Mouse (Mus musculus): ENCODE measurements around the gene Slc25a54. TPM values are rescaled to one million over a fixed set of nuclear protein-coding genes. Genes with fewer than 3 reads are reported as not detected.

Slc25a54 gene
- polyA plus RNA-seq, 1 experiment from 2014 or later = not detected

DNA sequence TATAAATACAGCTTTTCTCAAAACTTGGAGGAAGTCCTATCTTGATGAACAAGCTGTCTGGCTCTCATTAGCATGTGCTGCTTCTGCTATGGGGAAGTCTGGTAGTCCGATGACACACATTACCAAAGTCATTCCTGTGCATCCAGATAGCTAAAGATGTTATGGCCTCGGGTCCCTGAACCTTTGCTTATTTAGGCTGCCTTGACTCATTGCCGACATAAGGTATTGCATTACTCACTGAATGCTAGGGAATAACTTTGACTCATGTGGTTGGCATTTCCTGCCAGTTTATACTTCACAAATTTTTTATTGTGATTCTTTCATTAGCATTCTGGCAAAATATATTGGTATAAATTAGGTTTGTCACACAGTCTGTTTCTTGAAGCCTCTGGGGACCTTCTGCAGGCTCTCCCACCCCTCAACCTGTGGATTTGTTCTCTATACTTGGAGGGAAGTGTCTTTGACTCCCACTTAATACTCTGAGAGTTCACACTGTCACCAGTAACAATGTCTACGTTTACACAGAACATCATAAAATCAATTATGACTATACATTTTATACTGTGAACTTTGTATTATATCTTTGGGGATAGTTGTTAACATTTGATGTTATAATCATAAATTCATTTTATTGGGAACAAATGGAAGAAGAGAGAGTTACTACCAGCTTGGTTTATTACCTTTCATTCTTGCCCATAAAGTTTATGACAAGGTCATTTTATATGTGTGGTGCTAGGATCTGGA is 75.8 kb downstream of the Slc25a54 start:
- H3K27me3 ChIP-seq = no peaks in the 10 kb centered on the region
- ATAC-seq = peak; percentile 98
- peak; percentile 91 for DNase-seq (ENCODE audit: low read depth, low spot score)
- no peak for TF ChIP-seq CTCF (IDR thresholded peaks at IDR 0.05)
- ChIA-PET POLR2A (no interaction called here), CTCF (interaction anchor here (1.0 to 1.8 kb wide), 4 partner anchors 10 to 33 kb away, joined by 3 to 6 read pairs (median 4); partner anchors contain the start of gene Slc25a24)
- in situ Hi-C loops (cut with MboI; ENCODE audit: low pct_unique_long_range_greater_than_20kb) = no loop called here

DNA sequence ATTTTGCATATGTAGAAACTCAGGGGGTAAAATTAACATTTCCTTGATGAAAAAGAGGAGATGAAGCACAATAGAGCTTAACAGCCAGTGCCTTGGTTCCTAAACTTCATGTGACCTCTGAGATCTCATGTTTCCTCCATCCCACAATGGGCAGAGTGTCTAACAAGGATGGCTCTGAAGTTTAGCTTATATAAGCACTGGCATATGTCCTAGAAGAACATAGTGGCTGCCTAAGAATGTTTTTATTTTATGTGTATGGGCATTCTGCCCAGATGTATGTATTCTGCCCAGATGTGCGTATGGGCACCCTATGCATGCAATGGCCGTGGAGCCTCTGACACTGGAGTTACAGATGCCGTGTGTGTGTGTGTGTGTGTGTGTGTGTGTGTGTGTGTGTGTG is 77.2 kb downstream of the Slc25a54 start:
- in situ Hi-C loops (cut with MboI; ENCODE audit: low pct_unique_long_range_greater_than_20kb) = no loop called here
- ChIA-PET CTCF (interaction anchor here (0.6 to 1.2 kb wide), 2 partner anchors 147 to 332 kb away, joined by 3 read pairs; no protein-coding TSS in a partner anchor), POLR2A (interaction anchor here (0.6 kb wide), 1 partner anchor 331 kb away, joined by 3 read pairs; no protein-coding TSS in a partner anchor)
- ATAC-seq (no peak), DNase-seq (ENCODE audit: low read depth, low spot score) (no peak)
- no peak for TF ChIP-seq CTCF (IDR thresholded peaks at IDR 0.05)
- H3K27me3 ChIP-seq = no peaks in the 10 kb centered on the region

DNA sequence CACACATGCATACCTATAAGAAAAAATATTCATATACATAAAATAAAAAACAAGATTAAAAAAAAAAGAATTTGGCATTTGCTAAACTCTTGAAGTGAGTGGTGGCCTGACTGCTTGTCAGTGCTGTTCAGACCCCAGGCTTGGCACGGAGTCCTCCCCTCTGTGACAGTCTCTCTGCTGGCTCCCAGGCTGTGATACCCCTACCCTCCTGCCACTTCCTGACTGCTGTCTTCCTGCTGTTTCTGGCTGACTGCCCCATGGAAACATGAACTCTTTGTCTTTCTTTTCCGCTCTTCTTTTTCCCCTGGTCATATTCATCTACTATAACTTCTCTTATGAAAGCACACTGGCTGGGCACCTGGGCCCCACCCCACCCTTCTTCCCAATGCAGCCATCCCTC is 83.8 kb downstream of the Slc25a54 start:
- POLR2A ChIA-PET = no interaction called here
- in situ Hi-C loops (cut with MboI; ENCODE audit: low pct_unique_long_range_greater_than_20kb) = no loop called here

DNA sequence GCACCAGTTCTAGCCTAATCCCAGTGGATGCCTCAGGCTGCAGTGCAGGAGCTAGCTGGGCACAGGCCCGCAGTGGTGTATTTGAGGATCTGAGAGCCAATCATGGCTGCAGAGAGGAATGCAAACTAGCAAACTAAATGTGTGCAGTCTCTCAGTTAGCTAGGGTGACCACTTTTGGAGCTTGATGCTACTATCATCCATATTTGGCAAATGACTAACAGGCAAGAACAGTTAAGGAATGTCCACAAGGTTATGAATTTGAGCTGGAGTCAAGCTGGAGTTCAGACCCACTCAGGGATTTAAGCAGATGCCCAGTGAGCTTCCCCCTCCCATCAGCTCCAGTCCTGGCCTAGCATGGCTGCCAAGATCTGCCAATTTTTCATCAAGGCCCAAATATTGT is 84.4 kb downstream of the Slc25a54 start:
- peak; percentile 78 for ATAC-seq
- in situ Hi-C loops (cut with MboI; ENCODE audit: low pct_unique_long_range_greater_than_20kb) = no loop called here
- POLR2A ChIA-PET = no interaction called here
- CTCF ChIA-PET = interaction anchor here (0.7 to 1.7 kb wide), 9 partner anchors 11 to 333 kb away, joined by 3 to 11 read pairs (median 3); no protein-coding TSS in a partner anchor
- H3K27me3 ChIP-seq = no peaks in the 10 kb centered on the region
- no peak for TF ChIP-seq CTCF (IDR thresholded peaks at IDR 0.05)
- DNase-seq (ENCODE audit: low read depth, low spot score) = peak; percentile 56

More for the DNA sequence above, 83.8 kb downstream of the Slc25a54 start:
- CTCF ChIA-PET = interaction anchor here (1.2 to 1.7 kb wide), 3 partner anchors 81 to 327 kb away, joined by 4 to 11 read pairs (median 4); no protein-coding TSS in a partner anchor
- no peak for TF ChIP-seq CTCF (IDR thresholded peaks at IDR 0.05)
- no peak for DNase-seq (ENCODE audit: low read depth, low spot score)
- no peak for ATAC-seq
- H3K27me3 ChIP-seq = no peaks in the 10 kb centered on the region

DNA sequence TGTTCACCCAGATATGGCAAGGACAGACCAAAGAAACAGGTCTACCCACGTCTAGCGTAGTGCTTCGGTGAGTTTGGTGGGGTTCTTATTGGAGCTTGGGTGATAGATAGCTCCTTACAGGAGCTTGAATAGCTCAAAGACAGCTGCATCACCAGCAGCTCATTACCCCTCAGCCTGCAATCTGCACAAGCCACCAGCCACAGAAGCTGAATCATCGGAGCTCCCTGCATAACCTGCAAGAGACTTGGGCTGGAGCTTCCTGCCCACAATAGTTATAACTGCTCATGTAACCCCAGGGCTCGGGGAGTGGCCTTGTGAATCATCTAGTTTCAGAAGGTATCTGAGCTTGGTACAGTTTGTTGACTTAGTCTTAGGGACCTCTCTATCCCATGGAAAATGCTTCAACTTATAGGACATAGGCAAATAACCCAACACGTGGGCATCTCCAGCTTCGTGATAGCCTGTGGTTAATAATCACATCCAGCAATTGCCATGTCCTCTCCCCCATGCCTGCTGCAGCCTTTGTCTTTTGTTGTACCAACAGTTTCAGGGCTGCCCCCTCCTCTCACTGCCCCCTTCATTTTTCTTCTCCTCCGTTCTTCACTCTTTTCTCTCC is 85.1 kb downstream of the Slc25a54 start:
- in situ Hi-C loops (cut with MboI; ENCODE audit: low pct_unique_long_range_greater_than_20kb) = no loop called here
- CTCF ChIA-PET = interaction anchor here (0.7 to 1.7 kb wide), 9 partner anchors 12 to 333 kb away, joined by 3 to 11 read pairs (median 3); no protein-coding TSS in a partner anchor
- peak; percentile 94 for ATAC-seq
- DNase-seq (ENCODE audit: low read depth, low spot score) = peak; percentile 71
- POLR2A ChIA-PET = interaction anchor here (1.0 kb wide), 1 partner anchor 43 kb away, joined by 3 read pairs; the partner anchor contains the start of gene Slc25a24
- H3K27me3 ChIP-seq = no peaks in the 10 kb centered on the region
- no peak for TF ChIP-seq CTCF (IDR thresholded peaks at IDR 0.05)

Other genes with a start within 250 kb of the Slc25a54 start
- gene Stxbp3, start 239.9 kb upstream of the Slc25a54 start, polyA plus RNA-seq (2021) = 60.3 TPM
- 0.10 TPM for gene Fndc7, start 190.5 kb upstream of the Slc25a54 start, polyA plus RNA-seq (2021)
- gene Prpf38b, start 168.7 kb upstream of the Slc25a54 start, polyA plus RNA-seq (2021) = 115 TPM
- gene Henmt1, start 140.6 kb upstream of the Slc25a54 start, polyA plus RNA-seq (2021) = 0.04 TPM
- gene Gm9857, start 140.0 kb upstream of the Slc25a54 start, polyA plus RNA-seq (2021) = not detected
- 30.5 TPM for gene Fam102b, start 52.9 kb upstream of the Slc25a54 start, polyA plus RNA-seq (2021)
- 71.9 TPM for gene Slc25a24, start 42.7 kb downstream of the Slc25a54 start, polyA plus RNA-seq (2021)